Mouse (Mus musculus) testis, postnatal 10 days (tissue): Measurements from ENCODE around the gene Gramd2.
A peak's percentile ranks its signal among the peaks of the same experiment; 100 is the strongest.

Source experiments
- DNase-seq: peaks from one replicate; pipeline ENCODE4 v3.0.0; 2021; ENCODE audit warnings: low spot score

The Gramd2 gene

DNA sequence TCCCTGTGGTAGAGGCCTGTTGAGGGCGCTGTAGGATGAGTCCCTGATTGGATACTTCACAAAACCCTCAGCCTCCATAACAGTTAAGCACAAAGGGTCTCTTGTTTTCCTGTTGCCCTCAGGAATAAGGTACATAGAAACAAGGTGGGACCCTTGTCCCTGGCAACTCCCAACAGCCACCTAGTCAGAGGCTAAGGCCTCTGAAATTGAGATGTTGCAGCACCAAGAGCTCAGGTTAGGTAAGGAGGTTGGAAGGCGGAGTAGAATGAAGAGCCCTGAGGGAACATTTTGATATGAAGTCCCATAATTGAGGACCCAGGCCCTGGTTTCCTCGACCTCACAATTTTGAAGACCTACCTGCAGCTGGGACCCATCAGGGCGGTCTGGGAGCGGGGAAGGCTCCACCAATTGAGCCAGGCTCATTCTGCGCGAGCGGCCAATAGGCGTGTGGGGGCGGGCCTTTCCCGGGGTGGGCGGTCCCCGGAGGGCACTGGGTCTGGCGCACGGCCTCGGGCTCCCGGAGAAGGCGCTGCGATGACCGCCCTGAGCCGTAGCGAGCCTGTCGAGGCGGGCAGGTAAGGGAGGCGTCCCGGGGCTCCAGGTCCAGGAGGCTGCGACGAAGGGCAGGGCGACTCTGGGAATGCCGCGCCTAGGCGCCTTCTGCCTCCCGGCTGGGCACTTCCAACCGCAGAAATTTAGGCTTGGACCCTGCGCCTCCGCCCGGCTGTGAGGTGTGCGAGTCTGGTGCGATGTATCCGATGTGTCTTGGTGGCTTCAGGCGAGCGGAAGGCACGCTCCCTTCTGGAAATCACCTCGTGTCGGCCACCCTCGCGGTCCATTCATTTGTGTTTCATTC, at the start of gene Gramd2:
Gene Gramd2, plus strand, starts transcription at position 467 of the 856 bp plus-strand sequence.
- peak; percentile 91 for DNase-seq

DNA sequence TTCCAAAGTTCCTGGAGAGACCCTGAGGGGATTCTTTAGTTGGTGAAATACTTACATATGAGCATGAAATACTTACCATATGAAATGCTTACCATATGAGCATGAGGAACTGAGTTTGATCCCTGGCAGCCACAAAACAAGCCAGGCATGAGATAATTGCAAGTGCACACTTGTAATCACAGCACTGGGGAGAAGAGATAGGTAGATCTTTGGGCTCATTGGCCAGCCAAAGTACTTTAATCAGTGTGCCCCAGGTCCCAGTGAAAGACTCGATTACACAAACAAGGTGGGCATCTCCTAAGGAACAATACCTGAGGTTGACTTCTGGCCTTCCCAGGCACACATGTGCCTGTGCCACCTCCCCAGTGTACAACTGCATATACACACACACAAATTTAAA, 41.6 kb upstream of the Gramd2 start:
- DNase-seq = no peak

DNA sequence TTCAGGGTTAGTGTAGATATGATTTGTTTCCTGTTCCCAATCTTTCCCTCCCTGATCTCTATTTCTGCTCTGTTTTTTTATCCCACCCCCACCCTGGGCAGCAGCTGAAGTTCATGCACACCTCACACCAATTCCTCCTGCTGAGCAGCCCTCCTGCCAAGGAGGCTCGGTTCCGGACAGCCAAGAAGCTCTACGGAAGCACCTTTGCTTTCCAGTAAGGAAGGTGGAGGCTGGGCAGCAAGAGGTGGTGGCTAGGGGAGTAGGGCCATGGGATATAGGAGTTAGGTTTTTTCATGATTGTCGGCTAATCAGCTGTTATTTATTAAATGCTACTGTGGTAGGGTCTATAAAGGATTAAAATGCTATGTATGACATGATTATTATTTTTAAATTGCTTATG, 40.0 kb upstream of the Gramd2 start:
- no peak for DNase-seq

DNA sequence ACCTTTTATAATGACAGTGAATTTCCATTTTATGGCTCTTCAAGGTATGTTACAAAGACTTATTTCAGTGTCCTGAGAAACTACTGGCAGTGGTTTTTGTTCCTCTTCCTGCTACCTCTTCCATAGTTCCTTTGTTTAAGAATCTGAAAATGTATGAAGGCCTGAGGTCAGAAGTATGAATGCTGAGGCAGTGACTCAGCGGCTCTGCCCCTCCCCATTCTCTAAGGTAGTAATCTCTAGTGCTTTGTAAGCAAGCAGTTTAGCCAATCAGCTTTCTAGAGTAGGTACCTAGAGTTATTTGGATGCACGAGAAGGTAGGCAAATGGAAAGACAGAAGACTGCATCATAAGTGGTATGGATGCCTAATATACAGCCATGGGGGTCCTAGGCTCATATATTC, 38.6 kb upstream of the Gramd2 start:
- DNase-seq = no peak

DNA sequence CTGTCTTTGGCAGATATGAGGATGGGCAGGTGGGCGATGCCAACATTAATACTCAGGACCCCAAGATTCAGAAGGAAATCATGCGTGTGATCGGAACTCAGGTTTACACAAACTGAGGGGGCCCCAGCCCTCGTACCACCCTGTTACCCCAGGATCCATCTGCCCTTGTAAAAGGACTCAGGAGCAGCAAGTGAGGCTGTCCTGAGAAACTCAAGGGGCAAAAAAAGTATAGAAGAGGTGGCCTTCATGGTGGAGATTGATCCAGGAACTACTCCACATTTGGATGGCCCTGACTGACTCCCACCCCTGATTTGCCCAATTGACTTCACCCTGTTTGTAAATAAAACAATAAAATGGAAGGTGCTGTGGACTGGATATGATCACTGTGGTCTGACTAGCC, 30.0 kb upstream of the Gramd2 start:
- DNase-seq = no peak

DNA sequence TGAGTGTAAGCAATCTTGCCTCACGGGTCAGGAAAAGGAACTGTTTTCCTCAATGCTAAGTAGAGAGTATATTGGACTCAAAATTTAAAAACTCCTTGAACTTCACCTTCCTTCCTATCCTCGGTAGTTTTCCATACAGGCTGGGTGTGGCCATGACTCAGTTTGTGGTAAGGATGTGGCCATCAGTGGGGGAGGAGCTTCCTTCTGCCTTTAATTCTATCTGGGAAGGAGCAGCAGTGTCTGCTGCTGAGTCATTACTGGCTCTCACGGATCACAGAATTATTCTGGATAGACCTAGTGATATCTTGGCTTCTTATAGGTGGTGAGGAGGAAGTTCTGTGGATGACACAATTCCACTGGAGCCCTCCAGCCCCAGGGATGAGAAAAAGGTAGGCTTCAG, 26.6 kb upstream of the Gramd2 start:
- no peak for DNase-seq

DNA sequence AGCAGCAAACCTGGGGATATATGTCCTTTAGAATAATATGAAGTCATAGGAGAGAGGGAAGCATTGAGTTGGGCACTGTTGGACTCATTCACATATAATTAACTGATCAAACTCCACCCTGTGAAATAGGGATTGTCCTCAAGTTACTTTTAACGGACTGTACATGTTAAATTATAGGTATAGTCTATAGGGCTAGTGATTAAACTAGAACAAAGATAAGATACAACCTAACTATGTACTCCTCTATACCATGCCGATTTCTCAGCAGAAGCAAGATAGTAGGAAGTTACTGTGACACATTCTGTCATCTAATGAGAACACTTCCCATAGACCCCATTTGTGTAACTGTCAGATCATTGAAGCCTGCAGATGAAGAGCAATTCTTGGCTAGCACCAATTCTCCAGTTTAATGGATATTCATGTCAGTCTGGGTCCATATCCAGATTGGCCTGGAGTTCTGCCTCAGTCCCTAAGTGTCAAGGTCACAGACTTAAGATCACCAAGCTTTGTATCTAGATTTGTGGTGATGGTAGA, 25.4 kb upstream of the Gramd2 start:
- no peak for DNase-seq

DNA sequence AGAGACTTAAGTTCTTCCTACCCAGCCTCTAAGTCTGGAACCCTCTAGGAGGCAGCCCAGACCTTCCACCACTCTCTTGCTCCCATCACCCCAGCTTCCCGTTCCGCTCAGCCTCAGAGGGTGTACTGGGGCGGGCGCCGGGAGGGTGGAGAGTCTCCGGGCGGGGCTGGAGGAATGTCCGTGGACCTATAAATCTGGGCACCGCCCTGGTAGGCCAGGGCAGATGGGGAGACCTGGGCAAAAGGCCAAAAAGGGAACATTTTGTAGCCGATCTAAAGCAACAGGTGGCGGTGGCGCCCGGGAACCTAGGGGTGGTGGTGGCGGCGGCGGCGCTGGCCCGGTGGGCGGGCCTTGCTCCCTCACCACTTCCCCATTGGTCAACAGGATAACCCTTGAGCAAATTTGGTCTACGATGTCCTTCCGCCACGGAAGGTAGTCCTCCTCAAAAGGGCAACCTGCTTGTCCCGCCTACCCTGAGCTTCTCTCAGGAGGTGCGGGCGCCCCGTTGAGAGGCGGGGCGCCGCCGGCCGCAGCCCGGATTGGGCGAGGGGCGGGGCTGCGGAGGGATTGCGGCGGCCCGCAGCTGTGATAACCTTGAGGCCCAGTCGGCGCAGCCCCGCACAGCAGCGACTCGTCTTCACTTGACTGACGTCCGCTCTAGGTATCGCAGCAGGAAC, 23.8 kb upstream of the Gramd2 start, which contains the start of gene Pkm:
Gene Pkm, plus strand, starts transcription at position 411 of the 677 bp plus-strand sequence.
- peak; percentile 94 for DNase-seq

DNA sequence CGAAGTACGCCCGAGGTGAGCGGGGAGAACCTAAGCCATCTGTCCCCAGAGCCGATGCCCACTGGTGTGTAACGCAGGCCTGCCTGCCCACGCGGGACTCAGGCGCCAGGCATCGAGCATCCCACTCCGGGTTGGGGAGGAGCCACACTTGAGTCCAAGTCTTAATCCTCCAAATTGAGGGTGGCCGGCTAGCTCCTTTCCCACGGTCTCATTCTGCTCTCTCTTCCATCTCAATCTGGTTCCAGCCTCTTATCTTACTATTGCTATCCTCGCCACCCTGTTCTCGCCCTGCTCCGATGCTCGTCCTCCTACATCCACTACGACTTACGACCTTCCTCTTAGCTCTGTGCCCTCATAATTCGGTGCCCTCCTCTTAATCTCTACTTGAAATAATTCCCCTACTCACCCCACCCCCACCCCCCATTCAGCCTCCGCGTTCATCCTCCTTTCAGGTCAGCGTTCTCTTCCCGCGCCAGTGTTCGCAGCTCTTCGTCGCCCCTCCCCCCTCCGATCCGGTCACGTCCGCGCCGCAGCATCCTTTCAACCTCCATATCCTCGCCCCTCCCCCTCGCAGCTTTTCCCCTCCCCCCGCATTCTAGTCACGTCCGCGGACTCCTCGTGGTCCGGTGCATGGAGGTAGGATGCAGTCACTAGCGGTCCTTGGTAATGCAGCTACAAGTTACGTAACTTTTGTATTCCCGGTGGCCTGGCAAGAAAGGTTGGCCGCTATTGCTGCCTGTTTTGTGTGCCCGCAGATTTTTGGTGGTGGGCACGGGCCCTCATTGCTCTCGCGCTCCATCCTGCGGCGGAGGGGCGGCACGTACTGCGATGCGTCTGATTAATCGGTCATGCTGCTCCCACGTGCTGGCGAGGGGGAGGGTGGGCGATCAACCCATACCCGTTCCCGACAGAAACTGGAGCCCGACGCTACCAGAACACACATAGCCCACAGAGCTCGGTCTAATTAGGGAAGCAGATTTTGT, 23.0 kb upstream of the Gramd2 start:
- peak; percentile 95 for DNase-seq

DNA sequence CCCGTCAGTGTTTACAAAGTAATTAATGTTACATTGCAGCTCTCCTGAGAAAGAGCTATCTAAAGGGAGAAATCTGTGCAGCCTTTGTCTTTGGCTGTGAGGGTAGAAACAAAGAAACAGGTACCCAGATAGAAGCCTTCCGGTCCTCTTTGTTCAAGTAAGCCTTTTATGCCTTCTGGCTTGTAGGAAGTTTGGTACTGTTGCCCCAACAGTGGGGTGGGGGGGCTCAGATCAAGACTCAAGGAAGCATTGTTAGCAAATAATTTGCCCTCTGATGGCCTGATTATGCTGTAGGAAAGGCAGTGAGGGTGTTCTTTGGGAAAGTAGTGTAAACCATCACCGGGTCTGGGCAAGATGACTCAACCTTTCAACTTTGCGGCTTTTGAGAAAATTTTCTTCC, 21.8 kb upstream of the Gramd2 start:
- no peak for DNase-seq

DNA sequence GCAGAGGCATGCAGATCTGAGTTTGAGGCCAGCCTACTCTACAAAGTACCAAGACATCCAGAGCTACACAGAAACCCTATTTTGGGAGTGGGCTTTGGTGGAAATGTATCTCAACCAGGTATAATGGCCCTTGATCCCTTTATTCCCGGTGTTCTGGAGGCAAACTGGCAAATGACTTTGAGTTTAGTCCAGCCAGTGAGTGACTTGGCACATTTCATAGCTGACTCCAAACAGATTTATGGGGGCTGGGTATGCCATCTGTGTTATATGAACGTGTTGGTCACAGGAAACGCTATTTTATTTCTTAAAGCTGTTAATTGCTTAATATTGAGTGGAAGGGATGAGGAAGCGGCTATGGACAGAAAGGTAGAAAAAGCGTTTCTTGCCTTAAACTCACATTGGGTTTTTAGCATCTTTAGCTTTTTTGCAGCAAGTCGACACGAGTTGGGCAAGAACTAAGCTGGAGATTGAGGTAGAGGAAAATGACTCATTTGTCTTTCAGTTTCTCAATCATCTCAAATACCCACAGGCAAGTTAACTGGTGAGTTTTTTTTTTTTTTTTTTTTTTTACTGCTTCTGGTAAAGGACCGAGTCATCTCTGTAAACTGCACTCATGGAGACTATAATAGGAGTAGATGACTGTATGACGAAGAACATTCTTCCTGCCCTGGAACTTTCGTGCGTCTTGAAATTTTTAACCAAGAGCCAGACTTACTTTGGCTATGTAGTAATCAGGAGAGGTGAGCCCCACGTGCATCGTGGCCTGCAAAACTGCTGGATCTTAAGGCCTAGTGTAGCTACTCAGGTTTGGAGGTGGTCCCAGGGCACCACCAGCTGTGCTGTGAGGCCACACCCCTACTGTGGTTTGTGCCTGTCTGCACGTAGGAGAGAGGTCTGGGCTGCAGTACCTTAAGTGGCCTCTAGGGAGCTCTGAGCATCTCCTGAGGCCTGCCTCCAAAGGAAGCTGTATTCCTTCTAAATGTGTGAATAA, 20.6 kb upstream of the Gramd2 start:
- DNase-seq = peak; percentile 90

DNA sequence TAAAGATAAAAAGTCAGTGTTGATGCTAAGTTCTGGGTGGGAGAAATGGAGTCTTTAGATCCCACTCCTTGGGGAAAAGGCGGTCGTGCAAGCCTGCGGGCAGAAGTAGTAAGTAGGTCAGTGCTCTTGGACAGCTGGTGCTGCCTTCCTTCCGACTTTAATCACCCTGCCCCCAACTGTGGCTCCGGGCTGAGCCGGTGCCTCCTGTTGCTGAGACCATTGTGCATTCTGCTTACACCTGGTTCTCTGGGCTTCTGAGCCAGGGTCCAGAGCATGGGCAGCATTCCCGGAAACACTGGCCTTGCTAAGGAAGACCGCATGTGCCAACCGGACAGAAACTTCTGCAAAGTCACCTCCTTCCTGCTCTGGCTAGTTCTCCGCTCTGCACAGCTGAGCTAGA, 19.5 kb upstream of the Gramd2 start:
- no peak for DNase-seq

DNA sequence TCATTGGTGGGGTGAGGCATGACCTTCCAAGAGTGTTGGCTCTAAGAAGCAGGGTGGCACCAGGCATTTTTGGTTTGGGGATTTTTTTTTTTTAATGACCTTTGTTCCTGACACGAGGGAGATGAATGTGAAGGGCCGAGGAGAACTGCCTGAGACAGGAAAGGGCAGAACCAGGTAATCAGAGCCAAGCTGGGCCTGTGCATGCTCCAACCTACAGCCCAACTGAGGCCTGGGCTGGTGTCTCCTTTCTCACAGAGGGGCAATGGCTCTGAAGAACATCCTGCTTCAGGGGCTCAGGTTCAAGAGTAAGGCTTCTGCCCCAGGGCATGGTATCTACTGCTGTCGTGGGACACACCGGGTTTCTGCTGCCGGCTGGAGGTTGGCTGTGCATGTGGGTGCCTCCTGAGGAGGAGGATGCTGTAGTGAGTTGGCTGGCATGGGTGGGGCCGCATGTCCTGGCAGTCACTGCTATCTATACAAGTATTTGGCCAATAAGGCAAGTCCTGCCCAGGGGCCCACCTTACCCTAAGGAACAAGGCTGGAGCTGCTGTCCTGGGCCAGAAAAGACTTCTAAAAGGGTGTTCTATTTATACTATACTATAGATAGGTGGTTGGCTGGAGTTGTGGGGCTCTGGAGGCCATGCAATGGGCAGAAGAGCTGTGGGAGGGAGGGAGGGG, 18.5 kb upstream of the Gramd2 start:
- no peak for DNase-seq

DNA sequence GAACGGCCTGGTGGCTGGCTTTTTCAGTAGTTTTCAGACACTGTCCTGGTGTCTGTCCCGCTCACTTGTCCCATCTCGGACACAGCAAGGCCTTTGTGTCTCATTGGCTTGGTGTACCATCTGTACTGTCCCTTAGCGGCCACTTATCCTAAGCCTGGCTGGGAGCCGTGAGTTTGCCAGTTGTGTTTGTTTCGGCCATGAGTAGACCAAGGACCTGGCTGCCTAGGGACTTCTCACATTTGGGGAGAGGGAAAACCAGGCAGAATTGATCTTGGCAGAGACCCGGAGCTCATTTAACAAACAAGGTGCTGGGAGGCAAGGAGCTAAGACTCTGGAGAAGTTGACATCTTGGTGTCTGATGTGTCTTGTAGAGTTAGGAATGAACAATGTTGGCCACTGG, 16.7 kb upstream of the Gramd2 start:
- no peak for DNase-seq

DNA sequence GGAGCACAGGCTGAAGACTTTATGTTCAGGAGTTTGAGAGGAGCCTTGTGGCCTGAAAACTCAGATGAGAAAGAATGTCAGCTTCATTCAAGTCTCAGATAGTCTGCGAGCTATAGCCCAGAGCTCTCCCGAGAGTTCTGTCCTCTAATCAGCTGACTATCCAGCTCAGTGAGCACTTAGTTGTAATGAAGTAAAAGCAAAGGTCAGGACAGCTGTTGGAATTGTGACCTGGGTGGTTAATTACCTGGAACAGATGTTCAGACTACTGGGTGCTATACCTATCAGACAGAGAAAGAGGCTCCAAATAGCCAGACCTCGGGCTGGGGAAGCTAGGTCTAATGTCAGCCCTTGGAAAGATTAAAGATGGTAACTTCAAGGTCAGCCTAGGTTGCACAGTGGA, 16.0 kb upstream of the Gramd2 start:
- DNase-seq = no peak

DNA sequence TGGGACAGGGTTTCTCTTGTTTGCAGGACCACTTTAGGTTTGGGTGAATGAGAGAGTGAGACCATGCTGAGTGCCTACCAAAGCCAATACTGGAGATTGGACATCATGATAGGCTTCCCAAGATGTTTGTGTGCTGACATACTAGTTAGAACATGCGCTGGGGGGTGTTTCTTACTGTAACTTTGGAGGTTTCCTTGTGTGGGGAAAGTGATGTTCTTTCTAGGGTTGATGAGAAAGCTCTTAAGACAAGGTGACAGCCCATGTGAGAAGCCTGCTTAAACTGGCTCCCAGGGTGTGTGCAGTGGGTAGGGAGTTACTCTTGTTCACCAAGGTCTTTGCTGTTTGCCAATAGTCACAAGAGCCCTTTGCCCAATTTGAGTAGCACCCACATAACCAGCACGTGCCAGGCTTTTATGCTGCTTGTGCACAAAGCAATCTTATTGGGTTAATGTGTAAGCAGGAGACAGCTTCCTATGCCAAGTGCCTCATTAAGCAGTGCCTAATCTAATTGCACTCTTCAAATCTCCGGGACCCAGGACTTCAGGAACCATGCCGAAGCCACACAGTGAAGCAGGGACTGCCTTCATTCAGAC, 15.2 kb upstream of the Gramd2 start:
- no peak for DNase-seq

DNA sequence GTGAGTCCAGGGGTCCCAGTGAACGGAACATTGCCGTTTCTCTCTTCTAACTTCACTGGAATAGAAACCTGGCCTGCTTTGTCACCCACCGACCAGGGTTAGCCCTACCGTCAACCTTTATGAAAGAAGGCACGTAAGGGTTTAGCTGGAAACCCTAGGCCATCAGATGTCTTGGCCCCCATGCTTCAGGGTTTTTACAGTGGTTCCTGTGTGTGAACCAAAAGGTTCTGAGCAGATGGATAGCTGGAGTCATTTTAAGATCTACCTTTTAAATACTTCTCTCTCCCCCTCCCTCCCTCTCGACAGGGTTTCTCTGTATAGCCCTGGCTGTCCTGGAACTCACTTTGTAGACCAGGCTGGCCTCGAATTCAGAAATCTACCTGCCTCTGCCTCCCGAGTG, 13.9 kb upstream of the Gramd2 start:
- no peak for DNase-seq

DNA sequence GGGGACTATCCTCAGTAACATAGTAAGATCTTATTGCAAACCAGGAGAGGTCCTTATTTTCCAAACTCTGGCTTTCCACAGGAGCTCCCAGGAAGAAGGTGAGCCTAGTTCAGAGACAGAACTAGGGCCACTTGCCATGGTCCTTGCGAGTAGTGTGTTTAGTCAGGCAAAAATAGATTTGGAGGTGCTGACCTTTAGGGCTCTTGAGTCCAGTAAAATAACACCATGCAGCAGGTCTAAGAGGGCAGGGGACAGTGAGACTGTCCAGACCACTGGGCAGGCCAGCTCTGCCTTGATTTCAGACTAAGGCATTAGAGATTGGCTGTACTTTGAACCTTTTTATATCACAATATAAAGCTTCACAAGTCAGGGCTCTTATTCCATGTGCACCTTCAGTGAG, 13.1 kb upstream of the Gramd2 start:
- no peak for DNase-seq

DNA sequence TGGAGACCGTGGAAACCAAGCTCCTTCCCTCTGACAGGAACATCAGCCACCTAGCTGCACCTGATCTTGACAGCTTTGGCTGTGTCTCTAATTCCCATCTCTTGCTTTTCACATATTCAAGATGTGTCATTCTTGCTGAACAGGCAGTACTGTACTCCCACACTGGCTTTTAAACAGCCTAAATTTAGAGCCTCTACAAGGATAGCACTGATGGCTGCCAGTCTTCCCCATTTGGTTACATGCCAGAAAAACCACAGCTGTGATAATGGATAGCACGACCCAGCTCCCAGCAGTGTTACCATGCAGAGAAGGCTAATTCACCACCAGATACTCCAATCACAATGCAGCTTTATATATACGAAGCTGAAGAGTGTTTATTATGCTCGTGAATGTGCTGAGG, 12.7 kb upstream of the Gramd2 start:
- DNase-seq = no peak

DNA sequence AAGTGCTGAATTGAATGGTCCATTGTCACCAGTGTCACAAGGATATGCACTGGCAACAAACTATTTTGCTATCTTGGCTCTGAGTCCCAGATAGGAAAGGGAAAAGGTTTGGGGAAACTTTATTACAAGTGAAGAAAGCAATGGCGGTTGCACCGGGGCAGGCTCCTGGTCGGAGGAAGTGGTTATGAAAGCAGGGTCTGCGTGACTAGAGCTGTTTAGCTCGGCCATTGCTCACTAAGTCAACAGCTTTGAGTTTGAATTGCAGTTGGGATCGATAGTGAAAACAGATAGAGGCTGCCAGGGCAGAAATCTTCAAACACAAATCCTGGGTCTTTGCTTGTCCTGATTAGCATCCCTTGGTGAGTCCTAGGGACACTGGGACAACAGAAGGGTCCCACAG, 12.0 kb upstream of the Gramd2 start:
- no peak for DNase-seq
